Mouse (Mus musculus) E14TG2a.4 (cell line): ENCODE results near the gene Mettl23.
"Not testable (repeated sequence)": the region's sequence is repeated elsewhere in the genome, so short reads cannot be mapped to it uniquely, and the experiment has no call there.

ENCODE experiments used
- H3K27me3 ChIP-seq: 2 replicates; pipeline ENCODE4 v1.6.1; 2014; ENCODE audit warnings: low read length, control low read depth; ENCODE audit not compliant: insufficient read depth
- H3K36me3 ChIP-seq: 2 replicates; pipeline ENCODE4 v1.6.1; 2014; ENCODE audit warnings: low read length, control low read depth; ENCODE audit not compliant: insufficient read depth
- H3K4me1 ChIP-seq: replicated peaks from 2 replicates; pipeline ENCODE4 v1.6.1; 2014; ENCODE audit warnings: low read depth, low read length, control low read depth
- H3K4me3 ChIP-seq: replicated peaks from 2 replicates; pipeline ENCODE4 v1.5.1; 2014; ENCODE audit warnings: mild to moderate bottlenecking, low read length
- H3K9me3 ChIP-seq: 2 replicates; pipeline ENCODE4 v1.6.1; 2014; ENCODE audit warnings: low read length, control low read depth
- CTCF ChIP-seq: conservative IDR thresholded peaks from 2 replicates; pipeline ENCODE4 v1.5.1; 2014; ENCODE audit warnings: low read length
- NANOG ChIP-seq: IDR thresholded peaks from 2 replicates; pipeline ENCODE4 v1.6.1; 2014; ENCODE audit warnings: borderline replicate concordance, low read length, mixed read lengths
- POU5F1 ChIP-seq: IDR thresholded peaks from 2 replicates; pipeline ENCODE4 v1.6.1; 2014; ENCODE audit warnings: low read length, borderline replicate concordance

The Mettl23 gene

DNA sequence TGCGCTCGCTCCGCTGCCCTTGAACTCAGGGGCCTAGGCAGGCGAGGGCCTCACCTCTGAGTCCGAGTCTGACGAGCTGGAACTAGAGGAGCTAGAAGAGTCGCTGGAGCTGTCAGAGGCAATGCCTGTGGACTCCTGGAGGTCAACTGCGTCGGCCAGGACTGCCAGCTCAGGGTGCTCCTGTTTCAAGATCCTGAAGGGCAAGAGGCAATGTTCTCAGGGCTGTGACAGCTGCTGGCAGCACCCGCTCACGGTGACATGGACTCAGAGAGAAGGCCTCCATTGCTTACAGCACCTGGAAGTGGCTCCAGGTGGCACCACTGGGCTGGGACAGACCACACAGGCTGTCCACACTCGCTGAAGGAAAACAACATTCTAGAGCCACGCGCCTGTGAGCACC lies 4.1 kb upstream of the Mettl23 start:
- Histone ChIP-seq H3K4me1 (peaks cover 81% of the 10 kb centered on the region), H3K9me3 (no peaks in the 10 kb centered on the region), H3K36me3 (peaks cover 84% of the 10 kb centered on the region), H3K27me3 (no peaks in the 10 kb centered on the region), H3K4me3 (0 out of 2 replicates have a peak overlapping the region, but pooled peaks have one; percentile 10)
- no peak for TF ChIP-seq POU5F1
- no peak for TF ChIP-seq CTCF
- TF ChIP-seq NANOG, result no peak

DNA sequence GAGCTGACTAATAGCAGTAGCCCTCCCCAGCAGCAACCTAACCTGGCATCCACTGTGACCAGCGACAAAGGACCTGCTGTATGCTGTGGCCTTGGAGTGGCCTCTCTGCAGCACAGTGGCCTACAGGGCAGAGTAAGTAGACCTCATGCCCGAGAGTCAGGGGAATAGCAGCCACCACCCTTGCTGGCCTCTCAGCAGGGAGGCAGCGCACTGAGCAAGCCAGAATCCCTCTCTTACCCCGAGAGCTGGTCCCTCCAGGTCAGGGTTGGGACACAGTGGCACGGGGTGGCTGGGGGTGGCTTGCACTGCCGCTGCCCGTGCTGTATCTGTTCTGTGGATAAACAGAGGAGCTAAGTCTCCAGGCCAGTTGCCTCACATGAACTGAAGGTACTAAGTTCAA lies 3.5 kb upstream of the Mettl23 start:
- Histone ChIP-seq H3K4me1 (peaks cover 81% of the 10 kb centered on the region), H3K4me3 (peak overlapping the region; percentile 20; the same call in 1 of the 2 replicates), H3K36me3 (peaks cover 77% of the 10 kb centered on the region), H3K9me3 (no peaks in the 10 kb centered on the region), H3K27me3 (no peaks in the 10 kb centered on the region)
- no peak for TF ChIP-seq CTCF
- TF ChIP-seq NANOG, result no peak
- TF ChIP-seq POU5F1, result no peak

DNA sequence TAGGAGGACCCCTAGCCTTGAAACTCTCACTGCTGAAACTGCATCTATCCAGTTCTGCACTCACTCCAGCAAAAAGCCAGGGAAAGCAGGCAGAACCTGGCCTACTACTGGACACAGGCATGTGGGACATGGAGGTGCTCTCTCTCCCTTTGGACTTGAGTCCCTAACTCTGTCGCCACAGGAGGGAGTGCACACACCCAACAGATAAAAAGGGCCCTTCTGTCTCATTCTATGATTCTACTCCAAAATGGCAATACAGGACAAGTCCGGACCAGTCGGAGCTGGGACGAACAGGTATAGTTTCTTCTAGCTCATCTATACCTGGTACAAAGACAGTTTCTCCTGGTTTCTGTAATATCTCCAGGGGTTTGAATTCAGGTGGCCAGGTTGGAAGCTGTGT lies 2.3 kb upstream of the Mettl23 start:
- no peaks in the 10 kb centered on the region for H3K27me3 ChIP-seq
- no peaks in the 10 kb centered on the region for H3K9me3 ChIP-seq
- H3K4me1 ChIP-seq, result peaks cover 79% of the 10 kb centered on the region
- peak overlapping the region; percentile 98 for H3K4me3 ChIP-seq
- H3K36me3 ChIP-seq, result peaks cover 72% of the 10 kb centered on the region
- TF ChIP-seq CTCF (no peak), POU5F1 (no peak), NANOG (no peak)

DNA sequence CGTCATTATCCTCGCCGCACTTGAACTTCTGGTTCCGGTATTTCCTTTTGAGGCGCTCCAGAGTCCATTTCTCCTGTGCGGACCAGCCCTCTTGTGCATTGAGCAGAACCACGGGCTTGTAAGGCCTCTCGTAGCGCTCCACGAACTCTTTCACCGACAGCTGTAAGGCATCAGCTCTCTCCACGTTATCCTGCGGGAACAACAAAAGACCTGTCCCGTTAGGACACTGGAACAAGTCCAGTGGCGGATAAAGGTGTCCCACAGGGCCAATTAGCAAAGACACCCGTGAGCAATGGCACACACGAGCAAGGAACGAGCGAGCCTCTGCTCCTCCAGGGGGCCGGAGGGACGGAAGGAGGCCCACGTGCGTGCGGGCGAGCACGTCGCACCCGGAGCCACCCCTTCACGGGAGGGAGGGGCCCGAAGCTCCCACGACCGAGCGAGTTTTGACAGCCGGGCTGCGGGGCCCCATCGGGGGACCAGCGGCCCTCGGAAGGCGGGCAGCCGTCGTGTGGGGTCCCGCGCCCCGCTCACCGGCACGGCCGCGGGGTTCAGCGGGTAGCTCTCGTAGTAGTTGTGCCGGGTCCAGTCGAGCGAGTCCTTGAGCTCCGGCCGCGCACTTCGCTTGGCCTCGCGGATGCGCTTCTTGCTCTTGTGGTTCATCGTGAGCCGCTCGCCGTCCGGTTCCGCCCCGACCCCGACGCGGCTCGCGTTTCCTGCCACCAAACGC lies 382 bp upstream of the Mettl23 start:
- no peak for TF ChIP-seq NANOG
- no peak for TF ChIP-seq CTCF
- no peak for TF ChIP-seq POU5F1
- H3K4me3 ChIP-seq, result peak overlapping the region; percentile 98
- H3K36me3 ChIP-seq, result peaks cover 72% of the 10 kb centered on the region
- H3K4me1 ChIP-seq, result peaks cover 67% of the 10 kb centered on the region
- H3K27me3 ChIP-seq, result no peaks in the 10 kb centered on the region
- no peaks in the 10 kb centered on the region for H3K9me3 ChIP-seq

DNA sequence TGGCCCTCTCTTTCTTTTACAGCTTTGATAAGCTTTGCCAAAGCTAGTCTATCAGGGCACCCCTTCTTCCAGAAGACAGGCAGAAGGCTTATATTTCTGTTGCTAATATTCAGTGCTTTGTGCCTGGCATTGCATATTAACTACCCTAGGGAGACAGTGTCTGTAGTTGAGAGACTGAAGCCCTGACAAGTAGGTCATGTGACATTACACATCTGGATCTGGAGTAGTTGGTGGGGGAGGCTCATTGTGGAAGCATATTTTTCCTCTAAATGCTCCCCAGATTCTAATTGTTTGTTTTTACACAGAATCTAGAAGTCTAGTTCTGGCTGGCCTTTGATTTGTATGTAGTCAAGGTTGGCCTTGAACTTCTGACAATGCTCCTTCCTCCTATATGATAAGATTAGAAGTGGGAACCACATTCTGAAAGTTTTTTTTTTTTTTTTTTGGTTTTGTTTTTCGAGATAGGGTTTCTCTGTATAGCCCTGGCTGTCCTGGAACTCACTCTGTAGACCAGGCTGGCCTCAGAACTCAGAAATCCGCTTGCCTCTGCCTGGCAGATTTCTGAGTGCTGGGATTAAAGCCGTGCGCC lies 3.6 kb downstream of the Mettl23 start:
- Histone ChIP-seq H3K4me1 (peaks cover 46% of the 10 kb centered on the region), H3K4me3 (no peak overlapping the region), H3K9me3 (no peaks in the 10 kb centered on the region), H3K27me3 (no peaks in the 10 kb centered on the region), H3K36me3 (peaks cover 72% of the 10 kb centered on the region)
- TF ChIP-seq POU5F1 (no peak), NANOG (no peak), CTCF (no peak)

DNA sequence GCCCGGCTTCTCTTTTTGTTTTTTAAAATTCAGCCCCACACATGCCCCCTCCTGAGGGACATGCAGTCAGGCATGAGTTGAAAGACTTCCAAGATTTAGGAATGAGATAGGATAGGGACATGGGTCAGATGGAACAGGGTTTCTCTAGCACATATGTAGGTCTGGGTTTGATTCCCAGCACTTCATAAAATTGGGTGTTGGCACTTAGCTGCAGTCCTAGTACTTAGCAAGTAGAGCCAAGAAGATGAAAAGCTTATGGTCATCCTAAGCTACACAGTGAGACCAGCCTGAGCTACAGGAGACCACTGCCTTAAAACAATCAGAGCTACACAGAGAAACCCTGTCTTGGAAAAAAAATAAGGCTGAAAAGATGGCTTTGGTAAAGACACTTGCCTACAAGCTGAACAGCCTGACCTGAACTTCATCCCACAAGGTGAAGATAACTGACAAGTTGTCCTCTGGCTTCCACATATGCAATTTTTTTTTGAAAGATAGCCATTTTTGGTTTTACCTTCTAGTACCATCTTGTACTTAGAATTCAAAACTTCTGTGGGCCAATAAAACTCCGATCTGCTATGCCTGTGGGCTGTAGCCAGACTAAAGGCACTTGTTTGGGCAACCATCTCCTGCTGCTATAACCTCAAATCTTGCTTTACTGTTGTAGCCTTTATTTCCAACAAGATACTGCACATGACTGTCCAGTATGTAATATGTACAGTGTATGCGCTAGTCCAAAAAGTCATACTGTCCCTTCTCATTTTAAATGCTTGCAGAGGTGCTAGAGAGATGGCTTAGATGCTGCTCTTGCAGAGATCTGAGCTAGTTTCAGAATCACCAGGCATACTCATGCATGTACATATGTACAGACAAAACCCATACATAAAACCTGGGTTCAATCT lies 4.4 kb downstream of the Mettl23 start:
- peaks cover 70% of the 10 kb centered on the region for H3K36me3 ChIP-seq
- H3K4me1 ChIP-seq, result peaks cover 44% of the 10 kb centered on the region
- TF ChIP-seq POU5F1 (no peak), CTCF (no peak), NANOG (no peak)
- H3K9me3 ChIP-seq, result no peaks in the 10 kb centered on the region
- H3K27me3 ChIP-seq, result no peaks in the 10 kb centered on the region
- no peak overlapping the region for H3K4me3 ChIP-seq

DNA sequence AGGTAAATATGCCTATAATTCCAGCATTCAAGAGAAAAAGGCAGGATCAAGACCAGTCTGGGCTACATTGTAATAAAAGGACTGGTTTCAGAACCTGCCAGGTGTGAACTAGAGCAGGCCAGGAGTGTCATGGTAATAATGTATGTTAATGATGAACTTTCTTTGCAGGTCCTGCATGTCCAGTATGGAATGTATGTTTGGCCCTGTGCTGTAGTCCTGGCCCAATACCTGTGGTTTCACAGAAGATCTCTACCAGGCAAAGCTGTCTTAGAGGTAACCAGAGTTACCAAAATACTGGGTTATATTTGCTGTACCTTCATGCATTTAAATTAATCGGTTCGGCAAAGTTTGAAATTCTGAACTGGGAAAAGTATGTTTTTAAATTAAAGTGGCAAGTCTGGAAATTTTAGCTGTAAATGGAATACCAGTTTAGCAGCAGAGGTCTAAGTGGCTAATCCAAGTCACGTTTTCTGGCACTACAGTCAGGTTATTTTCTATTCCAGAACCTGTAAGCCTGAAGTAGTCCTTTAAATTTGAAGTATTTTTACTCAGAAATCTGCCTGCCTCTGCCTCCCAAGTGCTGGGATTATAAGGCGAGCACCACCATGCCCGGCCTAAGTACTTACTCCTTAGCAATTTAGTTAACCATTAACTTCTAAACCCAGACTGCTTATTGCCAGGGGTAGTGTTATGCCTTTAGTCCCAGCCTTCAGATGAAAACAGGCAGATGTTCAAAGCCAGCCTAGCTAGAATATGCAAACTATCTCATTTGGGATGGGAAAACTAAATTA lies 5.2 kb downstream of the Mettl23 start:
- H3K4me3 ChIP-seq, result no peak overlapping the region
- no peak for TF ChIP-seq POU5F1
- TF ChIP-seq CTCF, result no peak
- no peak for TF ChIP-seq NANOG
- H3K4me1 ChIP-seq, result peaks cover 44% of the 10 kb centered on the region
- peaks cover 69% of the 10 kb centered on the region for H3K36me3 ChIP-seq
- H3K9me3 ChIP-seq, result no peaks in the 10 kb centered on the region
- no peaks in the 10 kb centered on the region for H3K27me3 ChIP-seq

DNA sequence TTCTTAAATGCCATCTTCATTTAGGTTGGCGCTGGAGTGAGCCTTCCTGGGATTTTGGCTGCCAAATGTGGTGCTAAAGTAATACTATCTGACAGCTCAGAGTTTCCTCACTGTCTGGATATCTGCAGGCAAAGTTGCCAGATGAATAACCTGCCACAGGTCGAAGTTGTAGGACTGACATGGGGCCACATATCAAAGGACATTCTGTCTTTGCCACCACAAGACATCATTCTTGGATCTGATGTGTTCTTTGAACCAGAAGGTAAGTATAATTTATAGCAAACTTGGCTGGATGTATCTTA lies 5.8 kb downstream of the Mettl23 start:
- not testable (repeated sequence) for H3K4me3 ChIP-seq, H3K27me3 ChIP-seq, H3K9me3 ChIP-seq
- H3K4me1 ChIP-seq, result peaks cover 44% of the 10 kb centered on the region
- peaks cover 69% of the 10 kb centered on the region for H3K36me3 ChIP-seq
